Mouse (Mus musculus): ENCODE data around the gene Fnip1. TPM values are rescaled to one million over a fixed set of nuclear protein-coding genes. Genes with fewer than 3 reads are reported as not detected.
"Not testable (repeated sequence)": the region's sequence is repeated elsewhere in the genome, so short reads cannot be mapped to it uniquely, and the experiment has no call there.

Fnip1 gene
- total RNA-seq, 2 experiments from 2014 or later: 13.6 to 18.2 TPM

DNA sequence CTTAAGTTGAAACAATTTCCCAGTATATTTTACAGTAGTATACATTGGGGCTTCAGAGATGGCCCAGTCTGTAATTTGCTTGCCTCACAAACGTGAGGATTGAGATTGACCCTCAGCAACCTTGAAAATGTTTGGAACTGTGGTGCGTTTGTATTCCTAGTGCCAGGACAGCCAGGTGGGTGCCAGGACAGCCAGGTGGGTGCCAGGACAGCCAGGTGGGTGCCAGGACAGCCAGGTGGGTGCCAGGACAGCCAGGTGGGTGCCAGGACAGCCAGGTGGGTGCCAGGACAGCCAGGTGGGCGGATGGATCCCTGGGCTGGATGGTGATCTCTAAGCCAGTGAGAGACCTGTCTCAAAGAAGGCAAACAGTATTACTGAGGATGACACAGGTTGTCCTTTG is 12.8 kb downstream of the Fnip1 start:
- not testable (repeated sequence) for ATAC-seq (replicated peaks; ENCODE audit: low FRiP score, low TSS enrichment, poor library complexity, severe bottlenecking)

- no peak for ATAC-seq (replicated peaks; ENCODE audit: low FRiP score, low TSS enrichment, poor library complexity, severe bottlenecking)
Observed at GRCm38 (mm10) chr11:54454516-54454915, 16.5 kb downstream of the Fnip1 start.

DNA sequence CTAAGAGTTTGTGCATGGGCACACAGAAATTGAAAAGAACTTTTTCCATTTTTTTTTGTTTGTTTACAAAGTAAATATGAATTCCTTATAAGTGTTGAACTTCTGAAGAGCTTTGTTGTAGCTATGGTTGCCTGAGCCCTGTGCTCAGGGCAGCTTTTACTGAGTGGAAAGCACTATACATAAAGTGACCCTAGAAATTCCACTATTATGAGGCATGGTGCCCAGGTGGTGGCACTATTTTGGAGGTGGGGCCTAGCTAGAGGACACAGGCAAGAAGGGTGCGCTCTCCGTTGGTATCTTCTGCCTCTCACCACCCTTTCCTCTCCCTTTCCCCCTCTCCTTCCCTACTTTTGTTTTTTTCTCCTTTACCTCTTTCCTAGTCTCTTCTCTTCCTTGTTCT is 18.9 kb downstream of the Fnip1 start:
- ATAC-seq (replicated peaks; ENCODE audit: low FRiP score, low TSS enrichment, poor library complexity, severe bottlenecking): no peak

- ATAC-seq (replicated peaks; ENCODE audit: low FRiP score, low TSS enrichment, poor library complexity, severe bottlenecking): no peak
Observed at GRCm38 (mm10) chr11:54458168-54458567, 20.2 kb downstream of the Fnip1 start.

DNA sequence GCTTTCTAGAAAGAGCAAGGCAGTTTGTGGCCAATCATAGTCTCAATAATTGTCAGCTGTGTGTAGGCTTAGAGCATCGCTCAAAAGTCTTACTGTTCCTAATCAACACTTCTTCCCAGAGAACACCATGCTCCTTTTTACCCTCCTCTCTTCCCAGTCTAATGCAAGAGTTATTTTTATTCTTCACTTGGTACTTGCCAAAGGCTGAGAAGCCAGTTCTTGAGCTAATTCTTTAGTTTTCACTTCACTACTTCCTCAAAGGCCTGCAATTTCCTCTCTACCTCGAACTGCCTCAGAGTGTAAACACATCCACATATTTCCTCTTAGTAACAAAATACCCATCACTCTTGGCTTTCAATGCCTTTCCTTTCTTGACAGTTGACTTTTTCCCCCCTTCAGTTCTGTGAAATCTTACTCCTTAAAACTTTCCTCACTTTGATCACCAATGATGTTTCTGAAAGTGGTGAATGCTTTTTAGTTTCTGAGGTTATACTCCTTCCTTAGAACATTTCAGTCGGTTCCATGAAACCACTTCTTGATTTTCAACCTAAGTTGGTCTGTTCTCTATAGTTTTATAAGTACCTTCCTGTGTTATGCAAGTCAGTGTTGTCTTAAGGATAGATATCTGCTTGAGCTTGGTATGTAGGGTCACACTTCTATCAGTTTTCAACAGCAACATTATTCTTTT is 26.7 kb downstream of the Fnip1 start:
- ATAC-seq (replicated peaks; ENCODE audit: low FRiP score, low TSS enrichment, poor library complexity, severe bottlenecking): no peak

DNA sequence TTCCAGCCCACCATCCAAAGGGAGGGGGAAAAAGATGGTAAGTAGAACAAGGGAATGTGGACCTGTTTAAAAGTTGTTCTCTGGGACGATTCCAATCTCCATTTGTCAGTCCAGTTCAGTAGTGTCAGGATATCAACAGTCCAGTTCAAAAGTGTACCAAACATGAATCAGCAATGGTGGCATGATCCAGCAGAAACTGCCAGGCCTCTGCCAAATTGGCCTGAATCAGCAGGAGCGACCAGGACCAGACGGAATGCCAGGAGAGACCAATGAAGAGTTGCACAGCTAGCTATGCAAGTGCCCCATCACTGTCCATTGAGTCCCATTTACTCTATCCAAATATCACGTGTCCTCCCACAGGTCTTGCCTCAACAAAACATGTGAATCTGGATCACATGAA is 34.2 kb downstream of the Fnip1 start:
- no peak for ATAC-seq (replicated peaks; ENCODE audit: low FRiP score, low TSS enrichment, poor library complexity, severe bottlenecking)

DNA sequence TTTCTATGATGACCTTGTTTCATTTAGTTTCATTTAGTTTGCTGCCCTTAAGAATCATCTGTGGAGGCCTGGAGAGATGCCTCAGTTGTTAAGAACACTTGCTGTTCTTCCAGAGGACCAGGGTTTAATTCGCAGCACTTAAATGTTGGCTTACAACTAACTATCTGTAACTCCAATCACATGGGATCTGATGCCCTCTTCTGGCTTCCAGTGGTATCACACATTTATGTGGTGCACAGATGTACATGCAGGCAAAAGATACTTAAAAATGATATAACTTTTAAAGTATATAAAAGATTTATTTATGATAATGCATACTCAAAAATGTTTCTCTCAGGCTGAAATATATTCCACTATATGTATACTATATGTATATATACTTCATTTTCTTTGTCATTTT is 40.4 kb downstream of the Fnip1 start:
- no peak for ATAC-seq (replicated peaks; ENCODE audit: low FRiP score, low TSS enrichment, poor library complexity, severe bottlenecking)

- ATAC-seq (replicated peaks; ENCODE audit: low FRiP score, low TSS enrichment, poor library complexity, severe bottlenecking): no peak
Observed at GRCm38 (mm10) chr11:54486041-54486440, 48.0 kb downstream of the Fnip1 start.

GRCm38 (mm10) chr11:54491946-54492558 is 54.1 kb downstream of the Fnip1 start:
- no peak for ATAC-seq (replicated peaks; ENCODE audit: low FRiP score, low TSS enrichment, poor library complexity, severe bottlenecking)

DNA sequence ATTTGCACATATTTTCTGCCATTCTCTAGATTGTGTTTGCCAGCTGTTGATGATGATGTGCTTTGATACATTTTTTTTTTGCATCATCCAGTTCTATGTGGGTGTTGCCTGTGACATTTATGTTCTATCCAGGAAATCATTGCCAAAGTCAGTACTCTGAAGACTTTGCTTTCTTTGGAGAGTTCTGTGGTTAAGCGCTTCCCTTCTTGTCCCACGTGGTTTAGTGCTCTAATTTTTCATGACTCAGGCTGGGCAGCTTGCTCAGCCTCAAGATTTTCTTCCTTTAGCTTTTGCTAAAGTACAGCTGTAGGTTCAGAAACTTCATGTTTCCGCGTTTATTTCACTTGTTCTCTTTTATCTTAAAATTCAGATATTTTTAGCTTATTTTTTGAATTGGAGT is 54.6 kb downstream of the Fnip1 start:
- no peak for ATAC-seq (replicated peaks; ENCODE audit: low FRiP score, low TSS enrichment, poor library complexity, severe bottlenecking)

GRCm38 (mm10) chr11:54499838-54500237 is 61.8 kb downstream of the Fnip1 start:
- no peak for ATAC-seq (replicated peaks; ENCODE audit: low FRiP score, low TSS enrichment, poor library complexity, severe bottlenecking)

GRCm38 (mm10) chr11:54502546-54503245 is 64.7 kb downstream of the Fnip1 start:
- ATAC-seq (replicated peaks; ENCODE audit: low FRiP score, low TSS enrichment, poor library complexity, severe bottlenecking): no peak

- no peak for ATAC-seq (replicated peaks; ENCODE audit: low FRiP score, low TSS enrichment, poor library complexity, severe bottlenecking)
Observed at GRCm38 (mm10) chr11:54513584-54513983, 75.6 kb downstream of the Fnip1 start.

DNA sequence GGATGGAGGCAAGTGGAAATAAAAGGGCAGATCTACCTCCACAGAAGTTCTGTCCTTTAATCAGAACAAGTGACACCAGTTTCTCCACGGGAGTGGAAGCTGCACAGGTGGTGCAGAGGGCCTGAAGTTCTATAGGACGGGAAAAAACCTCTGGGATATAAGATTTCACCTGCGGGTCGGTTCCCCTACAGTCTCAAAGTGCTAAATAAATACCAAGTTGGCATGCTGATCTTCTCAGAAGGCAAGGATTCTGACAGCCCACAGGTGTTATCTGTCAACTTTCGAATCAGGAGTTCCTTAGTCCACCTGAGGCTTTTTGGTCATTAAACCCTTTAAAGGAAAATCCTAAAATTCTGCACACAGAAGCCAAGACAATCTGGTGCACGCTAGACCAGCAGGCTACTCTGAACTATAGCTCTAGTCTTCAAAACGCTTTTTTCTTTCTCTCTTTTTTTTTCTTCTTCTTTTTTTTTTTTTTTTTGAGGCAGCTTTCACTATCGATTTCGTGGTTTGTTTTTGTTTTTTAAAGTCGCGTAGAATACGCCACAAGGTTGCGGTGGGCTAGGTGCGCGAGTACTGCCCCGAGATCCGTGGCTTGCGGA is 84.0 kb downstream of the Fnip1 start:
- no peak for ATAC-seq (replicated peaks; ENCODE audit: low FRiP score, low TSS enrichment, poor library complexity, severe bottlenecking)

GRCm38 (mm10) chr11:54522529-54523430 is 84.8 kb downstream of the Fnip1 start, which contains the start of gene Rapgef6:
TSS of gene Rapgef6 (plus strand) at chr11:54522847.
- ATAC-seq (replicated peaks; ENCODE audit: low FRiP score, low TSS enrichment, poor library complexity, severe bottlenecking): peak; percentile 95

DNA sequence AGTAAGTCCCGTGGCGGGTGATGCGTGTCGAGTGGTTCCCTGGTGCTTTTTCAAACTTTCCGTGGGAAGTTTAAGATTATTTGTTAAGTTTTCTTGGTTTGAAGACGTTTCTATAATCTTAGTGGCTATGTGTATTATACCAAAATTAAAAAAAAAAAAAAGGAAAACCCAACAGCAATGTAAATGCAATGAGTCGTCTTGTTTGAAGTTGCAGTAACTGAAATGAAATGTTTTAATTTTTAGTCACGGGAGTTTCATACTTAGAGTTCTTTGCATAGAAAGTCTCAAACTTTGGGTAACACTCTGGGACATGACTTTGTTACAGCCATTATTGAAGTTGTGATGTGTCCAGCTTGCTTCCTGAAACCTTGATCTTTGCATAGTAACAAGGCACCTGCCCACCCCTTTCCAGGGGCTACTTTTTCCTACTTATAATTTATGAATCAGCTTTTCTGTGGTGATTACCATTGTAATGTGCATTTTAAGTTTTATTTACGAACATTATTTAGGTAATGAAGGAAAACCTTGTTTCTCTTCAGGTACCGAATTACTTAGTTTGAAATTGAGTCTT is 85.5 kb downstream of the Fnip1 start:
- ATAC-seq (replicated peaks; ENCODE audit: low FRiP score, low TSS enrichment, poor library complexity, severe bottlenecking): no peak

DNA sequence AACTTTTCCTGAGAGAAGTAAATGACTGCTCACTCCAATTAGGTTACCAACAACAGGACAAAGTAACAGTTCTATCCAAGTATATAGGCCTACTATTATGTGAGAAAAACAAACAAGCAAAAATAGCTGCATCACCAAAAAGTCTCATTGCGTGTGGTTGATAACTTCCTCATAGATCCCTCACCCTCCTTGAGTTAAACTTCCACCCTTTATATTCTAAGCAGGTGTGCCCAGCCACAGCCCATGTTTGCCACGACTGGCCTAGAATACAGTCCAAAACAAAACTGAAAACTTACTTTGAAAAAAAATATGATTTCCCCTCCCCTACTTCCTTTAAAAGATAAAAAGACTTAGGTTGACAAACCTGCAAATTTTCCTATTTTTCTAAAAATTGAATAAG is 90.0 kb downstream of the Fnip1 start:
- ATAC-seq (replicated peaks; ENCODE audit: low FRiP score, low TSS enrichment, poor library complexity, severe bottlenecking): no peak

- ATAC-seq (replicated peaks; ENCODE audit: low FRiP score, low TSS enrichment, poor library complexity, severe bottlenecking): no peak
Observed at GRCm38 (mm10) chr11:54530391-54530790, 92.4 kb downstream of the Fnip1 start.

- ATAC-seq (replicated peaks; ENCODE audit: low FRiP score, low TSS enrichment, poor library complexity, severe bottlenecking): no peak
Observed at GRCm38 (mm10) chr11:54530916-54531315, 92.9 kb downstream of the Fnip1 start.

All from megakaryocyte-erythroid progenitor cell, adult 5-6 weeks (primary cell).